Mouse (Mus musculus) Muller cell, postnatal 12 days (primary cell): ENCODE measurements at regions not wholly inside any gene's neighbourhood (a gene's known extent, or its start where the extent isn't known, plus 50 kb on each side); places are given as distances from the start of the nearest gene placed in this dataset.

Experiments
- DNase-seq: peaks from one replicate; pipeline ENCODE4 v3.0.0-alpha.2; 2015; ENCODE audit errors: inconsistent ontology term

DNA sequence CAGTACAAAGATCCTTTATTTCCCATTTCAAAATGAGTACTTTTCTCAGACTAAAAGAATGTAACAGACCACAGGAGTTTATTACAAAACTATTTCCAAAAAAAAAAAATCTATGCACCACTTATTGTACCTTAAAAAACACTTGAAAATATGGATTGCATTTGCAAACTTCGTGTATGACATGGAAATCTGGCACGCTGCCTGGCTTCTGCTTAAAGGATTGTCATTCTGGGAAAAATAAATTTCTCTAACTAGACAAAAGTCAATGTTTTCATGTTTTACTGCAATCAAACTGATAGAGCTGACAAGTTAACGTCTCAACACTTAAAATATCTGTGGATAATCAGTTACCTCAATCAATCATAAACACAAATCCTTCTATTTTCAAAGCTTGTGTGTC lies 205.5 kb upstream of the Nr2f1 start:
- DNase-seq = no peak

DNA sequence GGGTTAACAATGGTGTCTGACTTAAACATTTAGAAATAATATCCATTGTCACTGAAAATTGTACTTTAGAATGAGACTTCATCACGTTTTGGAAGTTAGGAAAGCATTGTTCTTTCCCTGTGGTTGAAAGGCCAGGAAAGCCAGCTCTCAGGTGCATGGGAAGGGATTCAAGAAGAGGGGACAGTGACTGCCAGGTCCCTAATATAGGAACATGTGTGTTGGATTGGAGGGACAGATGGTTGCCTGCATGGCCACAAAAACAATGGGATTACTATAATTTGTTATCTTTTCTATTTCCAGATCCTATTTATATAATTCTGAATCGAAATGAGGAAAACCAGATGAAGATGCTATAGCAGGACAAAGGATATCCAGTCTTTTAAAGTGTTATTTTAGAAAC lies 184.2 kb upstream of the Nr2f1 start:
- DNase-seq = no peak

DNA sequence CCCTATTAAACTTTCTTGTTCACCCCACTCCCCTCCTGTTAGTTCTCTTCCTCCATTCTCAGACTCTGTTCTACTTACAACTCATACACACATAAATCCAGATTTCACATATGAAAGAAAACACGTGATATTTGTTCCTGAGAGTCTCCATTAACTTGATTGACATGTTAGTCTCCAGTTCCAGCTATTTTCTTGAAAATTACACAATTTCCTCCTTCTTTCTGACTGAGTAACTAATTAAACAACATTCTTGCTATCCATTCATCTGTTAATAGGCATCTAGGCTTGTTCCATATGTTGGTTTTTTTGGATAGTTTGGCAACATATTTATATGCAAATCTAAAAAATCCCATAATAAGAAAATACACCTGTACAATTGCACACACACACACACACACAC lies 161.7 kb upstream of the Nr2f1 start:
- DNase-seq = peak; percentile 51

DNA sequence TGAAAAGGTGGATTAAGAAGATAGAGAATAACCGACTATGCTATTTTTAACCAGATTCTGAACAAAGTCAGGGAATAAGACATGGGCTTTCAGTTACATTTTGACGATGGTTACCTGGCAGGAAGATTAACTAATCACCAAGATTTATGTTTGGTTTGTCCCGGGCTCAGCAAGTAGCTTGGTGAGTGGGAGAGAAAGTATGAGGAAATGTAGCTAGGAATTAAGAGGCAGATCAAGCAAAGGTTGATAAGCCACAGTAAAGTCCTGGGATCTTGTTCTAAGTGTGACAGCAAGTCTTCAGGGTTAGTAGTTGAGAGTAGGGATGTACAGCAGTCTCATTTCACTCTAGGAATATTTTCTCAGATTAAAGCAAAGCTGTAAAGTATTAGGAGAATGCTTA lies 149.3 kb upstream of the Nr2f1 start:
- DNase-seq = no peak

DNA sequence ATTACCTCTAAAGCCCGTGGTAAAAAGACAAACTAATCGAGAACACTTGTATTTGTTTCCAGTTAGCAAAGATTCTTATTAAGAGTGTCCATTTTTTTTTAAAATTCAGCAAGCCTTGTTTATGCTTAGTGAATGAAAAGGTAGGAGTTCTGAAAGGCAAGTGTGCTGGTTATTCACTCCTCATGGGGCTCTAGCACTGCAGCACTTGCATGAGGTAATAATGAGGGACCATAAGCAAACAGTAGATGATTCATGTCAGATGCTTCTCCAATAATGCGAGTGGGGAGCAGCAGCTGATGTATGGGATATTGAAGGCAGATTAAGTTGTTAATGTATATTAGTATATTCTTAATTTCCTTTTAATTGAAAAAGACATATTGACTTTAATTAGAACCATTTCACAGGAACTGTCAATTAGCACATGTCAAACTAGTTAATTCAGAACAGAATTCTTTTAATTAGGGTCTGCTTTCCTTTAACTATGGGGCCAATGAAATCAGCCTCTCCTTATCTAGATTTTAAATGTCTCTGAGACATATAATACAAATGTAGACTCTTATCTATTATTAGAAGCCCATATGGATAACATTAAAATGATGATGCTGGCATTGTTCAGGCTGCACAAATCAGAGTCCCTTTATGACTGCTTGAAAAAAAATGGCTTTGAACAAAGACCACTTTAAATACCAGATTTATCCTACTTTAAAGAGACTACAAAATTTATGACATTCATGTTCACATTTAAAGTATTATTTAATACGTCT lies 125.1 kb upstream of the Nr2f1 start:
- DNase-seq = no peak

DNA sequence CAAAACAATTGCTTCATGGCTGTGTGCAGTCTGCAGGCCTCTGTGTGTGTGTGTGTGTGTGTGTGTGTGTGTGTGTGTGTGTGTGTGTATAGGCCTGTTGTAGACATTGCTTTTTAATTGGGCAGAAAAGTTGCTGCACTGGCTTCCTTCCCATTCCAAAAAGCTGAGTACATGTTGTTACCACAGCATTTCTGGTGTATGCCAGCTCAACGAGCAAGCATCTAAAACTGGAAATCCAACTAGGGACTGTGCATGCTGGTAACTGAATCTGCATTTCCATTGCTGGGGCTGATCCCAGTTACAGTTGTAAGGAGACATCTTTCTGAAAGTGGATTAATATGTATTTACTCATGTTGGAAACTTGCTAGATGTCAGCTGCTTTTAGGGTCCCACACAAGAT lies 123.6 kb upstream of the Nr2f1 start:
- peak; percentile 57 for DNase-seq

DNA sequence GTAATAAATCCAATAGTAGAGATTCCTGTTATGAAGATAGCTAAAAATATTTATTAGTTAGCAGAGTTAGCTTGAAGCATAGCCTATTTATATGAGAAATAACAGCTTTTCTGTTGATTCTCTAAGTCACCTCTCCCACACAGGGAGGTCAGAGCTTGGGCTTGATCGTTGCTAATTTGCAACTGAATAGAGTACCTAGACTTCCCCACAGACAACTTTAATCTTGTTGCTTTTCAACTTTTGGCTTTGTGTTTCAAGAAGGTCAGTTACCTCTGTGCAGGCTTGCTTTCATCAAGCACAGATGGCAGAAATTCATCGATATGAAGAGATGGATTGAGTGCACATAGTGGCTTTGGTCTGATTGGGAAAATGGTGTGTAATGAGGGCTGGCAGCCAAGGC lies 118.9 kb upstream of the Nr2f1 start:
- no peak for DNase-seq

DNA sequence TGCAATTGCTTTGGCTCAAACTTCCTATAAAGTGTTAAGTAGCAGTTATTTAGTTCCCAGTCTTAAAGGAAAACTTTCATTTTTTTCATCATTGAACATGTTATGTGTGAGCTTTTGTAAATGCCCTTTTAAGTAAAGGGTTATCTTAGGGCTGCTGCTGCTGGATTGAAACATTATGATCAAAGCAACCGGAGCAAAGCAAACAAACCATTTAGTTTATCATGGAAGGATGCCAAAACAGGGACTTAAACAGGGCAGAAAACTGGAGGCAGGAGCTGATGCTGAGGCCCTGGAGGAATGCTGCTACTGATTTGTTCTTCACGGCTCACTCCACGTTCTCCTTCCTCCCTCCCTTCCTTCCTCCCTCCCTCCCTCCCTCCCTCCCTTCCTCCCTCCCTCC lies 111.3 kb upstream of the Nr2f1 start:
- no peak for DNase-seq
